Mouse (Mus musculus): ENCODE measurements around the gene Hmg20a. TPM values are rescaled to one million over a fixed set of nuclear protein-coding genes. Genes with fewer than 3 reads are reported as not detected.
A peak's percentile ranks its signal among the peaks of the same experiment; 100 is the strongest.

Hmg20a gene
- polyA plus RNA-seq, 1 experiment from 2014 or later, result 95.7 TPM

DNA sequence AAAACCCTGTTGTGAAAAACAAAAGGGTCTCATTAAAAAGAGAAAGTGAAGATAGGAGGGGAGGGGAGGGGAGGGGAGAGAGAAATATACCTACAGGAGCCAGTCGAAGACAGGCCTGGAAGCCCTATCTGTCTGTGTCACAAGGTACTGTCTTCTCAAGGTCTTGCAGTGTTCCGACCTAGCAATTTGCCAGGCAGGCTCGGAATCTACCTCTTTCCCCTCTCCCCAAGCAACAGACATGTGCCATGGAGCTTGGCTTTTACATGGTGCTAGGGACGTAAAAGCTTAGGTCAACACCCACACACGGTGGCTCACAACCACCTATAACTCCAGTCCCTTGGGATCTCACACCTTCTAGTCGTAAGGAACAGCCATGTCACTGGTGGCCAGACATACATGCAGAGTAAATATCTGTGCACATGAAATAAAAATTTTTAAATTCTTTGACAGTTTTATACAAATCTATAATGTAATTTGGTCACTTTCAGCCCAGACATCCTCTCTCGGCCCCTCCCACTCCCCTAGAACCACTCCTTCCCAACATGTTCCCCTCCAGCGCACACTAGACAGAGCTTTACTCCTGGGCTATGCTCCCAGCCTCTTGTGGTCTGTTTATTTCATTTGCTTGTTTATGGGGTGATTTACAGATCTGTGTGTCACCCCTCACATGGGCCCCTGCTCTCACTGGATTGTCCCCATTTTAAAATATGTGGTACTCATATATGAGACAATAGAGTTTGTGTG, 81.1 kb downstream of the Hmg20a start:
- no peak for ATAC-seq
- H3K9ac ChIP-seq (ENCODE audit: low read depth, low read length), result no peak overlapping the region
- H3K4me1 ChIP-seq (ENCODE audit: control insufficient read depth, insufficient read depth, low read length), result peaks cover 11% of the 10 kb centered on the region
- no peaks in the 10 kb centered on the region for H3K27me3 ChIP-seq (ENCODE audit: control insufficient read depth, insufficient read depth, low read depth, low read length)
- WGBS, result 81% methylated on average over 8 of the region's 8 CpGs
- no peaks in the 10 kb centered on the region for H3K9me3 ChIP-seq (replicated peaks; ENCODE audit: control insufficient read depth, low read length, poor library complexity, severe bottlenecking)
- H3K4me3 ChIP-seq (ENCODE audit: low read depth, low read length), result no peak overlapping the region
- H3K36me3 ChIP-seq (ENCODE audit: control insufficient read depth, insufficient read depth, low read length), result no peaks in the 10 kb centered on the region
- H3K4me2 ChIP-seq (ENCODE audit: low read length), result no peak overlapping the region
- H3K27ac ChIP-seq (ENCODE audit: low read length), result no peak overlapping the region

DNA sequence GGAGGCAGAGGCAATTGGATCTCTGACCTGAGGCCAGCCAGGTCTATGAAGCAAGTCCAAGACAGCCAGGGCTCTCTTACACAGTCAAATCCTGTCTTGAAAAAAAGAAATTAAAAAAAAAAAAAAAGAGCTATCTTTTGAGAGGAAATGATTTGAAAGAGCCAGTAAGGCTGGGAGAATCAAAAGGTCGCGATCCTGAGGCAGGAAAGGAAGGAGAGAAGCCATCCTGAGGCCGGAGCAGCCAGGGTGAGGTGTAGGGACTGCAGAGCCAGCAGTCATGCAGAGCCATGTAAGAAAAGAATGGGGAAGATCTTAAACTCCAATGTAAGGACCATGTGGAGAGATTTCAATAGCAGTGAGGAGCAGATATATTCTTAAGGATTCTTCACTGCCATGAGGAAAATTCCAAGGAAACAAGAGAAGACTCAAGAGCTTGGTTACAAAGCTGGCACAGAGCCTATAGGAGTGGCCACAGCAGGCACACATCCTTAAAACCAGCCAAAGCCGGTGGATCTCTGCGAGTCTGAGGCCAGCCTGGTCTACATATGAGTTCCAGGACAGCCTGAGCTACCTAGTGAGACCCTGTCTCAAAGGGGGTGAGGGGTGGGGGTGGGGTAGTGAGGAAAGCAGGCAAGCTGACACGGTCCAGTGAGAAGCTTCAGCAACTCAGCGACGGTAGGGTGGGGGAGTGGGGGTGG, 82.6 kb downstream of the Hmg20a start:
- ATAC-seq, result no peak

DNA sequence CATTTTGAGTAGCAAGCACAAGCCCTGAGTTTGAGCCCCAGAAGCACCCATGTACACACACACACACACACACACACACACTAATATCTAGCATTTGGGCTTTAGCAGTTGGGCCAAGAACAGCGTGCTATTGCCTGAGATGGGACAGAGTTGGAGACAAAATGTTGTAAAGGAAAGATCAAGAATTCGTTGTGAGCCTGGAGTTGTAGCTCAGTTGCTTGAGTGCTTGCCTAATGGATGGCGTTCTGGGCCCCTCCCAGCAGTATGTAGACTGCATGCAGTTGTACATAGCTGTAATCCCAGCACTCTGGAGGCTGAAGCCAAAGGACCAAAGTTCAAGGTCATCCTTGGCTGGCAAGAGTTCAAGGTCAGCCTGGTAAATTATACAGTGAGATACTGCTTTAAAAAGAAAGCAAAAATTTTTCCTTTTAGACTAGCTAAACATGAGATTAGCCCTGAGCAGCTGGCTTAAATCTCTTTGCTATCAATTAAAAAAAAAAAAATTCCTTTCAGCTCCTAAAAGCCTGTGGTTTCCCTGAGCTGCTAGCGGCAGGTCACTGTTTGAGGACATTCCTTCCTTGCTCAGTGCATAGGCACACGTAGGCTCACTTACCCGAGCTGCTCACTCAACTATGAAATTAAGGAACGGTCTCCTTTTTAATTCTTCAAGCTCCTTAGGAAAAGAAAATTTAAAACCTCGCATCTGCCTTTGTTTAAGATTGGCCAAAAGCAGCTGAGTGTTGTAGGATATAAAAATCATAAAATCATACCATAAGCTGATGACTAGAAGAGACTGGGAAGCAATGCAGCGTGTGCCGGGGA, 83.5 kb downstream of the Hmg20a start:
- peaks cover 22% of the 10 kb centered on the region for H3K4me1 ChIP-seq (ENCODE audit: control insufficient read depth, insufficient read depth, low read length)
- no peak overlapping the region for H3K27ac ChIP-seq (ENCODE audit: low read length)
- no peaks in the 10 kb centered on the region for H3K27me3 ChIP-seq (ENCODE audit: control insufficient read depth, insufficient read depth, low read depth, low read length)
- no peak overlapping the region for H3K4me3 ChIP-seq (ENCODE audit: low read depth, low read length)
- no peaks in the 10 kb centered on the region for H3K36me3 ChIP-seq (ENCODE audit: control insufficient read depth, insufficient read depth, low read length)
- no peak for ATAC-seq
- H3K9ac ChIP-seq (ENCODE audit: low read depth, low read length), result no peak overlapping the region
- WGBS, result 30% methylated on average over 10 of the region's 10 CpGs
- no peaks in the 10 kb centered on the region for H3K9me3 ChIP-seq (replicated peaks; ENCODE audit: control insufficient read depth, low read length, poor library complexity, severe bottlenecking)
- peak overlapping the region; percentile 2; the same call in 1 of the 2 replicates for H3K4me2 ChIP-seq (ENCODE audit: low read length)

More for the DNA sequence above, 82.6 kb downstream of the Hmg20a start:
- Histone ChIP-seq H3K4me1 (ENCODE audit: control insufficient read depth, insufficient read depth, low read length) (peaks cover 20% of the 10 kb centered on the region), H3K27me3 (ENCODE audit: control insufficient read depth, insufficient read depth, low read depth, low read length) (no peaks in the 10 kb centered on the region), H3K4me2 (ENCODE audit: low read length) (no peak overlapping the region), H3K9ac (ENCODE audit: low read depth, low read length) (no peak overlapping the region), H3K4me3 (ENCODE audit: low read depth, low read length) (no peak overlapping the region), H3K27ac (ENCODE audit: low read length) (no peak overlapping the region), H3K9me3 (replicated peaks; ENCODE audit: control insufficient read depth, low read length, poor library complexity, severe bottlenecking) (no peaks in the 10 kb centered on the region), H3K36me3 (ENCODE audit: control insufficient read depth, insufficient read depth, low read length) (no peaks in the 10 kb centered on the region)
- 58% methylated on average over 8 of the region's 8 CpGs for WGBS

DNA sequence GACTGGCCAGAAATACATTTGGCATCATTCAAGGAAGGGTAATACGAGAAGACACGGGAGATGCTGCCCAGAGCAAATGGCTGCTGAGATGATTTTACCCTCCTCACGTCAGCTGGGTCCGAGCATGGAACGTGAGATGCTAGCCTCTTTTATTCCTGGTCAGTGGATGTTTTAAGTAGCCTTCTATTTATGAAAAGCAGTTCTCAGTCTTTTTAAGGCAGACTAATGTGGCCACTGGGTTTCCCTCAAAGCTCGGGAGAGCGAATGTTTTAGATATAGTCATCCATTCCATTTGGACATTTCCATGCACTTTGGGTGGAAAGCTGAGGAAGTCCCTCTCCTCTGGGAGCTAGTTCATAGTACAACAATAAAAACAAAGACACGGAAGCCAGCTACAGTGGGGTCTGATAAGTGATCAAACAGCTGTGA, 84.1 kb downstream of the Hmg20a start:
- peak overlapping the region; percentile 12; the same call in 1 of the 2 replicates for H3K4me2 ChIP-seq (ENCODE audit: low read length)
- WGBS, result 20% methylated on average over 8 of the region's 8 CpGs
- H3K27ac ChIP-seq (ENCODE audit: low read length), result 0 out of 2 replicates have a peak overlapping the region, but pooled peaks have one; percentile 25
- H3K36me3 ChIP-seq (ENCODE audit: control insufficient read depth, insufficient read depth, low read length), result no peaks in the 10 kb centered on the region
- no peak overlapping the region for H3K9ac ChIP-seq (ENCODE audit: low read depth, low read length)
- no peaks in the 10 kb centered on the region for H3K27me3 ChIP-seq (ENCODE audit: control insufficient read depth, insufficient read depth, low read depth, low read length)
- peaks cover 28% of the 10 kb centered on the region for H3K4me1 ChIP-seq (ENCODE audit: control insufficient read depth, insufficient read depth, low read length)
- ATAC-seq, result no peak
- no peaks in the 10 kb centered on the region for H3K9me3 ChIP-seq (replicated peaks; ENCODE audit: control insufficient read depth, low read length, poor library complexity, severe bottlenecking)
- H3K4me3 ChIP-seq (ENCODE audit: low read depth, low read length), result no peak overlapping the region

DNA sequence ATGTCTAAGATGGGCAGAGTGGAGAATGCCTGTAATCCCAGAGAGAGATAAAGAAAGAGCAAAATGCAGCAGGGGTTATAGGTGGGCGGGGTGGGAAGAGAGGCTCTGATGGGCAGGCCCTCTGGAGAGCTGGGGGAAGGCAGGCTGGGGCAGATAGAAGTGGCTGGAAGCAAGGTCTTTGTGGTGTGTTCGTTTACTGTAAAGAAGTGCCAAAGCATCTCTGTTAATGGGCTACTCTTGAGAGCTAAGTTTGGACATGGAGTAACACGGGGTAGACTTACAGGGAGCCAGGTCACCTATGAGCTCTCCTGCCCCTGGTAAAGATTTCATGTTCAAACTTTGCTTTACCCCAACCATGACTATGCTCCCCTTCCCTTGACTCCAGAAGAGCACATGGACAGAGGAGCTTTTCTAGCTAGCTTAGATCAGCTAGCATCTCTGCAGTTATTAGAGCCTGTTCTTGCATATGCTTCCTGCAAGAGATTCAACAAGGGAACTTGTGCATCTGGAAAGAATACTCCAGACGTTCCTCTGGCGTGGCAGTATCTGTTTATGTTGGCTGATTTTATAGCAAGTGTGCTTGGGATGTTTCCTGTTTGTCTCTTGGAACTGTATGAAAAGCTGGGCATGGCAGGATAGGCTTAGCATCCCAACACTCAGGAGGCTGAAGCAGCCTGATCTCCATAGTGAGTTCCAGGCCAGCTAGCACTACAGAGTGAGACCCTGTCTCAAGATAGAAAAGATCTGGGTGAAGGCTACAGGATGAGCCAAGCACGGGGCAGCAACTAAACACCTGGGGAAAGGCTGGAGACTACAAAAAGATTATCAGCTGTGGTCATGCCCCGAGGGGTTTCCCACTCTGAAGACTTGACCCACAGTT, 85.5 kb downstream of the Hmg20a start:
- no peak overlapping the region for H3K4me2 ChIP-seq (ENCODE audit: low read length)
- 78% methylated on average over 7 of the region's 7 CpGs for WGBS
- no peak overlapping the region for H3K9ac ChIP-seq (ENCODE audit: low read depth, low read length)
- peaks cover 32% of the 10 kb centered on the region for H3K4me1 ChIP-seq (ENCODE audit: control insufficient read depth, insufficient read depth, low read length)
- H3K27me3 ChIP-seq (ENCODE audit: control insufficient read depth, insufficient read depth, low read depth, low read length), result no peaks in the 10 kb centered on the region
- no peak overlapping the region for H3K4me3 ChIP-seq (ENCODE audit: low read depth, low read length)
- no peak overlapping the region for H3K27ac ChIP-seq (ENCODE audit: low read length)
- H3K36me3 ChIP-seq (ENCODE audit: control insufficient read depth, insufficient read depth, low read length), result no peaks in the 10 kb centered on the region
- H3K9me3 ChIP-seq (replicated peaks; ENCODE audit: control insufficient read depth, low read length, poor library complexity, severe bottlenecking), result no peaks in the 10 kb centered on the region
- ATAC-seq, result no peak

DNA sequence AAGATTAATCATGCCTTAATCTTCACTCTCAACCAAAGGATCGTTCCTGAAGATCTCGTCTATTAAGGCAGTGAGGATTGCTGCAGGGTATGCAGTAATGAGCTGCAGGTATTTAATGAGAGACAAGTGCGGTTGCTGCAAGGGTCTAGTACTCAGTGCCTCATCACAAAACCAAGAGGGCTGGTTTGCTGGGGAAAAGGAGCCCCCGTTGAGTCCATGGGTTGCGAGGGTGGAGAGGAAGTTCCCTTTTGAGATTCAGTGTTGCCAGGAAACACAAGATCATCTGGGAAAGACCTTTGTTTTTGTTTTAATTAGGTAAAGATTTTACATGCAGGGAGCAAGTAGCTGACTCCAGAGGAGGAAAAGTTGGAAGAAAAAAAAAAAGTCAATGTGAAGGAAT, 86.1 kb downstream of the Hmg20a start:
- no peaks in the 10 kb centered on the region for H3K9me3 ChIP-seq (replicated peaks; ENCODE audit: control insufficient read depth, low read length, poor library complexity, severe bottlenecking)
- H3K36me3 ChIP-seq (ENCODE audit: control insufficient read depth, insufficient read depth, low read length), result no peaks in the 10 kb centered on the region
- no peak overlapping the region for H3K4me2 ChIP-seq (ENCODE audit: low read length)
- WGBS, result 46% methylated on average over 5 of the region's 5 CpGs
- no peak overlapping the region for H3K27ac ChIP-seq (ENCODE audit: low read length)
- no peak overlapping the region for H3K4me3 ChIP-seq (ENCODE audit: low read depth, low read length)
- ATAC-seq, result no peak
- H3K9ac ChIP-seq (ENCODE audit: low read depth, low read length), result no peak overlapping the region
- H3K4me1 ChIP-seq (ENCODE audit: control insufficient read depth, insufficient read depth, low read length), result peaks cover 32% of the 10 kb centered on the region
- H3K27me3 ChIP-seq (ENCODE audit: control insufficient read depth, insufficient read depth, low read depth, low read length), result no peaks in the 10 kb centered on the region

DNA sequence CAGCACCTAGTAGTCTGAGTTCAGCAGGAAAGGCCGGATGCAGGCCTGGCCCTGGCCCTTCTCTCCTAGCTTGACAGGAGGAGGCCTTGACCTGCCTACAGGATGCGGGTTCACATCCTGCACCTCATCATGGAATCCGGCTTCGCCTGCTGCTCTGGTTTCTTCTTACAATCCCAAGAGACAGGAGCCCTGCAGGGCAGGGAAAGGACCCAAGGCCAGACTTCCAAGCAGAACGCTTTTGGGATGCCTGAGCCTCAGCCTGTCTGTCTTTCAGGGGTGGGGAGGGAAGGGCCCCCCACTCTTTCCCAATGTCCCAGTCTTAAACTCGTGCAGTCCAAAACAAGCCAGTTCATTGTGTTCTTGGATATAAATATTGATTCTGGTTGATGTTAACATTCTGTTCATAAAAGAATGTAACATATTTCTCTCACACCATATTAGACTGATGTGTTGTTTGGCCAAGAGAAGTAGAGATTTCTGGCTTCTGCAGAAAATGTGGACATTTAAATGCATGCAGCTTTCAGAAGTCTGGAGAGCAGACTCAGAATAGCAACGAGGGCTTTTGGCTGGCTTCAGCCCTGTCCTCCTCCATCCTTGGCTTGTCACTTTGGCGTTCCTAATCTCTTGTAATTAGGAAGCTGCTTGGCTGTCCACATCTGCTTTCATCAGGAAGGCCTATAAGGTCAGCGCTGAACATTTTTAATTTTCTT, 86.8 kb downstream of the Hmg20a start:
- 52% methylated on average over 9 of the region's 9 CpGs for WGBS
- no peak for ATAC-seq

More for the DNA sequence above, 86.8 kb downstream of the Hmg20a start:
- Histone ChIP-seq H3K27me3 (ENCODE audit: control insufficient read depth, insufficient read depth, low read depth, low read length) (no peaks in the 10 kb centered on the region), H3K27ac (ENCODE audit: low read length) (peak overlapping the region; percentile 95), H3K9ac (ENCODE audit: low read depth, low read length) (peak overlapping the region; percentile 45; the same call in 1 of the 2 replicates), H3K36me3 (ENCODE audit: control insufficient read depth, insufficient read depth, low read length) (no peaks in the 10 kb centered on the region), H3K4me2 (ENCODE audit: low read length) (peak overlapping the region; percentile 56), H3K4me3 (ENCODE audit: low read depth, low read length) (no peak overlapping the region), H3K4me1 (ENCODE audit: control insufficient read depth, insufficient read depth, low read length) (peaks cover 32% of the 10 kb centered on the region), H3K9me3 (replicated peaks; ENCODE audit: control insufficient read depth, low read length, poor library complexity, severe bottlenecking) (no peaks in the 10 kb centered on the region)

All from midbrain, embryonic 16.5 days (tissue).